Mouse (Mus musculus) kidney, postnatal 25 days (tissue): ENCODE measurements around the gene Catsper2.
A peak's percentile ranks its signal among the peaks of the same experiment; 100 is the strongest.
"Not testable (repeated sequence)": the region's sequence is repeated elsewhere in the genome, so short reads cannot be mapped to it uniquely, and the experiment has no call there.

Source experiments
- DNase-seq, 2 experiments: peaks; one replicate each; pipeline ENCODE4 v3.0.0; 2021; ENCODE audit warnings: mixed read lengths in 2 of 2

Gene Catsper2

GRCm38 (mm10) chr2:121425890-121426289 lies 12.3 kb upstream of the Catsper2 start:
- no peak for DNase-seq

- no peak for DNase-seq
Measured at GRCm38 (mm10) chr2:121423166-121423565, 9.6 kb upstream of the Catsper2 start.

GRCm38 (mm10) chr2:121418476-121418875 lies 4.9 kb upstream of the Catsper2 start:
- DNase-seq: no peak

- no peak for DNase-seq
Measured at GRCm38 (mm10) chr2:121416356-121416755, 2.8 kb upstream of the Catsper2 start.

- no peak for DNase-seq
Measured at GRCm38 (mm10) chr2:121415591-121415990, 2.0 kb upstream of the Catsper2 start.

- DNase-seq: no peak
Measured at GRCm38 (mm10) chr2:121415103-121415502, 1.5 kb upstream of the Catsper2 start.

GRCm38 (mm10) chr2:121414139-121414685 lies 620 bp upstream of the Catsper2 start:
- peak; percentile 37 to 66 for DNase-seq

- DNase-seq: no peak
Measured at GRCm38 (mm10) chr2:121412843-121413386, 677 bp downstream of the Catsper2 start.

- DNase-seq: peak; percentile 45 to 57
Measured at GRCm38 (mm10) chr2:121408160-121408559, 5.4 kb downstream of the Catsper2 start.

GRCm38 (mm10) chr2:121403296-121403695 lies 10.3 kb downstream of the Catsper2 start:
- peak; percentile 18 to 38 for DNase-seq

GRCm38 (mm10) chr2:121396624-121397023 lies 17.0 kb downstream of the Catsper2 start:
- peak; percentile 83 to 92 for DNase-seq

GRCm38 (mm10) chr2:121386961-121387575 lies 26.5 kb downstream of the Catsper2 start, which contains the start of gene Strc:
TSS of gene Strc (minus strand) at chr2:121387168.
- DNase-seq: not testable (repeated sequence)

GRCm38 (mm10) chr2:121374766-121375165 lies 38.8 kb downstream of the Catsper2 start:
- DNase-seq: no peak

GRCm38 (mm10) chr2:121372266-121372665 lies 41.3 kb downstream of the Catsper2 start:
- DNase-seq: no peak

GRCm38 (mm10) chr2:121370921-121371320 lies 42.7 kb downstream of the Catsper2 start:
- DNase-seq: no peak

GRCm38 (mm10) chr2:121368831-121369230 lies 44.8 kb downstream of the Catsper2 start:
- no peak for DNase-seq

- DNase-seq: no peak
Measured at GRCm38 (mm10) chr2:121363656-121364055, 49.9 kb downstream of the Catsper2 start.

- no peak for DNase-seq
Measured at GRCm38 (mm10) chr2:121359461-121359860, 54.1 kb downstream of the Catsper2 start.

GRCm38 (mm10) chr2:121358381-121358780 lies 55.2 kb downstream of the Catsper2 start:
- peak; percentile 79 to 90 for DNase-seq

- no peak for DNase-seq
Measured at GRCm38 (mm10) chr2:121357961-121358360, 55.6 kb downstream of the Catsper2 start.

GRCm38 (mm10) chr2:121357494-121357893 lies 56.1 kb downstream of the Catsper2 start, which contains the start of gene Ckmt1:
TSS of gene Ckmt1 (plus strand) at chr2:121357714.
- DNase-seq: no peak

GRCm38 (mm10) chr2:121354820-121355592 lies 58.6 kb downstream of the Catsper2 start, which contains the start of gene Ppip5k1:
TSS of gene Ppip5k1 (minus strand) at chr2:121355396.
- peak; percentile 98 to 99 for DNase-seq

- no peak for DNase-seq
Measured at GRCm38 (mm10) chr2:121354378-121354777, 59.2 kb downstream of the Catsper2 start.
